22 mouse cellular contexts compared by ENCODE assay signal in the genomic region with DNA sequence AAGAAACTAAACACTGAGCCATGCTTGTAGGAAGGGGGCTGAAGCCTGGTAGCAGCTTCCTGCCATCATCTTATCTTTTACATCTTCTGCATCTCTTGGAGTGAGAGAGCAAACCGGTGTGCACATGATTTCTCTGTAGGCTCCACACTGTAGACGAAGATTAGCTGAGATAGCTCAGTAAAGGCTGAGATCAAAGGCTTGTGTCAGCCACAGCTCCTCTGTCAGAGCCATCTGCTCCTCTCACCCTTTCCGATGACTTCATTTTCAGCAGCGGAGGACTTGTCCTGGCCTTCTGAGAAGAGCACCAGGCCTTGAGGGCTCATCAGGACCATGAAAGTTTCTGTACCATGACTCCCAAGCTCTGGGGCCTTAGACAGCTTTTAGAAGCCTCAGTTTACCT. TPM values are rescaled to one million over a fixed set of nuclear protein-coding genes. Genes with fewer than 3 reads are reported as not detected.
DNase-seq lines count a peak whose midpoint lies in the region; ATAC-seq and TF ChIP-seq lines count a peak whose summit lies in the region.
"Had no signal": no experiment of that assay in that cellular context is flagged by ENCODE, and none has a peak within 500 bp of the region (broad histone marks: within the 10 kb centered on the region; RNA-seq: fewer than 3 reads in every experiment).

No protein-coding gene starts in this region.

- no peak for TF ChIP-seq POLR2A in spleen, adult 2 months (IDR thresholded peaks at IDR 0.05; ENCODE audit: low read depth, low read length)

- WGBS in spleen, adult 2 months = 46% methylated on average over 4 of the region's 4 CpGs

- no peaks in the 10 kb centered on the region for H3K27me3 ChIP-seq in spleen, adult 2 months (ENCODE audit: control insufficient read depth, insufficient read depth, low read length)
- H3K27me3 ChIP-seq: forebrain, embryonic 13.5 days; liver, embryonic 12.5 days; stomach, embryonic 15.5 days had no signal

- TF ChIP-seq CTCF in spleen, adult 2 months (IDR thresholded peaks at IDR 0.05; ENCODE audit: extremely low read depth, insufficient read depth, insufficient read length, insufficient replicate concordance) = no peak

- peak in 1 of 2 experiments; percentile 52 for DNase-seq in spleen, adult 2 months (ENCODE audit: low read depth in 1 of 2, low spot score in 2 of 2)
- DNase-seq in spleen, adult 12 weeks (ENCODE audit: low spot score) = no peak
- peak; percentile 90 for DNase-seq in induced T-regulatory cell, adult 2 months (ENCODE audit: low read depth)
- peak; percentile 92 for DNase-seq in thymus, postnatal 0 days (ENCODE audit: low spot score)
- no peak for DNase-seq in cerebellum, adult 8-10 months
- DNase-seq in right cerebral cortex, postnatal 25 days = no peak
- DNase-seq: adrenal gland, postnatal 36 days; cerebellum, postnatal 25 days; heart, postnatal 10 days; lung, embryonic 14.5 days; spleen, adult 18-20 months had no signal

- no peaks in the 10 kb centered on the region for H3K36me3 ChIP-seq in spleen, adult 2 months (ENCODE audit: control insufficient read depth, insufficient read depth, low read length)
- H3K36me3 ChIP-seq: liver, embryonic 12.5 days; midbrain, embryonic 12.5 days; stomach, embryonic 15.5 days had no signal

- no peak overlapping the region for H3K4me3 ChIP-seq in spleen, adult 2 months (ENCODE audit: extremely low read depth, insufficient read depth, insufficient read length)
- H3K4me3 ChIP-seq: forebrain, embryonic 13.5 days; liver, embryonic 12.5 days; midbrain, embryonic 12.5 days; stomach, embryonic 15.5 days had no signal

- H3K4me1 ChIP-seq in spleen, adult 2 months (ENCODE audit: control insufficient read depth, insufficient read depth, insufficient read length) = peaks cover 10% of the 10 kb centered on the region; the same call in 1 of the 2 replicates
- H3K4me1 ChIP-seq: liver, embryonic 12.5 days; stomach, embryonic 15.5 days had no signal

- H3K27ac ChIP-seq in spleen, adult 2 months (ENCODE audit: insufficient read depth, low read length) = peak overlapping the region; percentile 39; the same call in 1 of the 2 replicates
- H3K27ac ChIP-seq: forebrain, embryonic 13.5 days; hindbrain, embryonic 14.5 days; kidney, postnatal 0 days; liver, embryonic 12.5 days; macrophage; midbrain, embryonic 12.5 days; stomach, embryonic 15.5 days had no signal

- ATAC-seq in cerebellum, adult (ENCODE audit: insufficient number of reproducible peaks, low FRiP score, low TSS enrichment) = no peak
- ATAC-seq: forebrain, embryonic 13.5 days; intestine, postnatal 0 days; liver, embryonic 12.5 days had no signal

RNA-seq across cellular contexts. Expression of gene Fam181a, which starts 20.7 kb away (rescaled TPM):
- polyA plus RNA-seq in spleen, adult 2 months (2012; rRNA removed) = not detected in 2 replicates
- polyA plus RNA-seq in thymus, postnatal 0 days (2015; fragmentation: Nextera tagmentation; extraction: Ambion mirVana) = not detected in 2 replicates
- polyA plus RNA-seq: intestine, postnatal 0 days; kidney, postnatal 0 days; limb, embryonic 11.5 days; liver, embryonic 12.5 days; macrophage; stomach, embryonic 15.5 days; urinary bladder, adult 2 months had no signal

RNA-seq across cellular contexts. Expression of gene Asb2, which starts 24.3 kb away (rescaled TPM):
- 128 and 216 TPM in 2 replicates for polyA plus RNA-seq in spleen, adult 2 months (2012; rRNA removed)
- 5.2 and 5.6 TPM in 2 replicates for polyA plus RNA-seq in thymus, postnatal 0 days (2015; fragmentation: Nextera tagmentation; extraction: Ambion mirVana)

RNA-seq across cellular contexts. Expression of gene Otub2, which starts 57.0 kb away (rescaled TPM):
- polyA plus RNA-seq in spleen, adult 2 months (2012; rRNA removed) = 4.9 and 5.7 TPM in 2 replicates
- 1.9 TPM in 2 replicates for polyA plus RNA-seq in thymus, postnatal 0 days (2015; fragmentation: Nextera tagmentation; extraction: Ambion mirVana)

Comparison
In these comparisons a context has a peak if more than half of its experiments do, and no peak if none do; other contexts are left out.
1. DNase-seq: peak in induced T-regulatory cell, adult 2 months (single experiment) and thymus, postnatal 0 days (single experiment); none in spleen, adult 12 weeks (single experiment), cerebellum, adult 8-10 months (single experiment) and right cerebral cortex, postnatal 25 days (single experiment).
2. RNA of gene Asb2, which starts 24.3 kb away (polyA plus RNA-seq): 128 to 216 TPM in spleen, adult 2 months; 5.2 to 5.6 TPM in thymus, postnatal 0 days; every median in the first group is over 10 times any median in the second.